Mouse (Mus musculus) G1E (cell line): ENCODE results near the gene Commd9. TPM values are rescaled to one million over a fixed set of nuclear protein-coding genes. Genes with fewer than 3 reads are reported as not detected.

Experiments used
- ATAC-seq: 2 replicates; pipeline ENCODE4 v1.8.0; 2016; ENCODE audit warnings: mild to moderate bottlenecking; ENCODE audit not compliant: insufficient number of reproducible peaks, poor library complexity, low FRiP score, severe bottlenecking; ENCODE audit errors: extremely low read depth
- DNase-seq: peaks from one replicate; pipeline ENCODE4 v3.0.0; 2012; ENCODE audit warnings: low spot score
- H3K27me3 ChIP-seq: 2 replicates; pipeline ENCODE4 v1.6.1; 2012; ENCODE audit warnings: mild to moderate bottlenecking, low read length, inconsistent platforms; ENCODE audit not compliant: insufficient read depth
- H3K36me3 ChIP-seq: replicated peaks from 2 replicates; pipeline ENCODE3; 2012; ENCODE audit warnings: mild to moderate bottlenecking, inconsistent platforms
- H3K4me1 ChIP-seq: 2 replicates; pipeline ENCODE4 v1.6.1; 2012; ENCODE audit warnings: low read depth, low read length, inconsistent platforms, mixed read lengths; ENCODE audit not compliant: insufficient read depth
- H3K4me3 ChIP-seq: 2 replicates; pipeline ENCODE4 v1.5.1; 2012; ENCODE audit warnings: low read depth, mild to moderate bottlenecking, inconsistent platforms, low read length, moderate library complexity, mixed read lengths
- H3K9me3 ChIP-seq: replicated peaks from 2 replicates; pipeline ENCODE4 v1.6.1; 2012; ENCODE audit warnings: inconsistent platforms
- CTCF ChIP-seq: IDR thresholded peaks from 2 replicates; pipeline ENCODE4 v1.5.1; 2012; ENCODE audit warnings: low read depth, low read length, inconsistent platforms, mixed read lengths
- GATA1 ChIP-seq: IDR thresholded peaks from 2 replicates; pipeline ENCODE4 v1.6.1; 2012; ENCODE audit warnings: borderline replicate concordance, low read length, inconsistent platforms, mixed read lengths
- GATA2 ChIP-seq: IDR thresholded peaks from 2 replicates; pipeline ENCODE4 v1.6.1; 2012; ENCODE audit warnings: low read depth, low read length, inconsistent platforms, borderline replicate concordance
- POLR2AphosphoS5 ChIP-seq: IDR thresholded peaks from 2 replicates; pipeline ENCODE4 v1.6.1; 2012; ENCODE audit warnings: low read depth, low read length, inconsistent platforms; ENCODE audit not compliant: insufficient replicate concordance
- TAL1 ChIP-seq: conservative IDR thresholded peaks from 2 replicates; pipeline ENCODE4 v1.6.1; 2012; ENCODE audit warnings: low read depth, low read length, inconsistent platforms, mixed read lengths
- polyA plus RNA-seq: library from polyadenylated mRNA; stranded (reverse); fragments of >175 nt; gene quantifications from 2 replicates; pipeline ENCODE4 v1.2.3, GENCODE M21; 2012
- total RNA-seq, 2 experiments: library from RNA; stranded (forward) in 1 of 2; stranded (reverse) in 1 of 2; fragments of 200-1000 nt in 1 of 2; fragments of >200 nt in 1 of 2; fragmentation: Nextera tagmentation in 1 of 2; gene quantifications; 2 replicates each; pipeline ENCODE4 v1.2.3; 2014 to 2017

Gene Commd9
- total and polyA plus RNA-seq, 3 experiments = 5.1 to 80.9 (median 28.4) TPM

GRCm38 (mm10) chr2:101868683-101869082 is 17.4 kb upstream of the Commd9 start:
- Histone ChIP-seq H3K4me3 (no peak overlapping the region), H3K4me1 (no peaks in the 10 kb centered on the region), H3K27me3 (peaks cover 7% of the 10 kb centered on the region; the same call in 1 of the 2 replicates), H3K36me3 (no peaks in the 10 kb centered on the region), H3K9me3 (no peaks in the 10 kb centered on the region)
- ATAC-seq (no peak), DNase-seq (no peak)
- TF ChIP-seq GATA2 (no peak), TAL1 (no peak), GATA1 (no peak), CTCF (no peak), POLR2AphosphoS5 (no peak)

GRCm38 (mm10) chr2:101871179-101871578 is 14.9 kb upstream of the Commd9 start:
- peaks cover 3% of the 10 kb centered on the region for H3K27me3 ChIP-seq
- no peaks in the 10 kb centered on the region for H3K4me1 ChIP-seq
- H3K4me3 ChIP-seq = no peak overlapping the region
- TF ChIP-seq GATA1 (no peak), GATA2 (no peak)
- H3K9me3 ChIP-seq = no peaks in the 10 kb centered on the region
- ATAC-seq (no peak), DNase-seq (no peak)
- no peaks in the 10 kb centered on the region for H3K36me3 ChIP-seq

- peaks cover 9% of the 10 kb centered on the region for H3K4me1 ChIP-seq
- ATAC-seq (no peak), DNase-seq (no peak)
- H3K36me3 ChIP-seq = no peaks in the 10 kb centered on the region
- H3K4me3 ChIP-seq = no peak overlapping the region
- TF ChIP-seq TAL1 (no peak), GATA1 (no peak), CTCF (no peak), GATA2 (no peak), POLR2AphosphoS5 (no peak)
- peaks cover 8% of the 10 kb centered on the region for H3K27me3 ChIP-seq
- H3K9me3 ChIP-seq = no peaks in the 10 kb centered on the region
Measured at GRCm38 (mm10) chr2:101881471-101882162, 4.4 kb upstream of the Commd9 start.

- no peak for TF ChIP-seq GATA1
- TF ChIP-seq CTCF = no peak
- no peak for TF ChIP-seq POLR2AphosphoS5
- TF ChIP-seq GATA2 = no peak
- no peak for TF ChIP-seq TAL1
- peaks cover 19% of the 10 kb centered on the region for H3K4me1 ChIP-seq
- DNase-seq (no peak), ATAC-seq (no peak)
- no peak within 1 kb of the TSS for H3K4me3 ChIP-seq
- H3K27me3 ChIP-seq = peaks cover 8% of the 10 kb centered on the region
- no peaks in the 10 kb centered on the region for H3K36me3 ChIP-seq
- H3K9me3 ChIP-seq = no peaks in the 10 kb centered on the region
Measured at GRCm38 (mm10) chr2:101882998-101883397, 3.0 kb upstream of the Commd9 start, which contains the start of gene Prr5l. Gene Prr5l (minus strand): TSS chr2:101883027.

GRCm38 (mm10) chr2:101884286-101884685 is 1.8 kb upstream of the Commd9 start:
- no peak for ATAC-seq
- Histone ChIP-seq H3K36me3 (peaks cover 7% of the 10 kb centered on the region), H3K4me1 (peaks cover 22% of the 10 kb centered on the region), H3K9me3 (no peaks in the 10 kb centered on the region), H3K27me3 (peaks cover 6% of the 10 kb centered on the region; the same call in 1 of the 2 replicates), H3K4me3 (no peak overlapping the region)
- no peak for DNase-seq
- TF ChIP-seq CTCF (no peak), GATA1 (no peak), POLR2AphosphoS5 (no peak), TAL1 (no peak), GATA2 (no peak)

- no peak for TF ChIP-seq GATA1
- no peak for TF ChIP-seq GATA2
- TF ChIP-seq POLR2AphosphoS5 = no peak
- no peak for TF ChIP-seq TAL1
- TF ChIP-seq CTCF = no peak
- H3K36me3 ChIP-seq = peaks cover 26% of the 10 kb centered on the region
- peaks cover under 1% of the 10 kb centered on the region; the same call in 1 of the 2 replicates for H3K27me3 ChIP-seq
- H3K9me3 ChIP-seq = no peaks in the 10 kb centered on the region
- no peak overlapping the region for H3K4me3 ChIP-seq
- no peak for DNase-seq
- peaks cover 22% of the 10 kb centered on the region for H3K4me1 ChIP-seq
- ATAC-seq = no peak
Measured at GRCm38 (mm10) chr2:101888886-101889285, 2.8 kb downstream of the Commd9 start.
